Mouse (Mus musculus) cerebellum, adult (tissue): Measurements from ENCODE around the gene Maml3.

ENCODE experiments used
- ATAC-seq: cut with Nextera tagmentation; 2 replicates; pipeline ENCODE4 v1.9.2; 2017; ENCODE audit warnings: mild to moderate bottlenecking, moderate library complexity, mixed read lengths; ENCODE audit not compliant: insufficient number of reproducible peaks, low FRiP score, low TSS enrichment

The Maml3 gene

DNA sequence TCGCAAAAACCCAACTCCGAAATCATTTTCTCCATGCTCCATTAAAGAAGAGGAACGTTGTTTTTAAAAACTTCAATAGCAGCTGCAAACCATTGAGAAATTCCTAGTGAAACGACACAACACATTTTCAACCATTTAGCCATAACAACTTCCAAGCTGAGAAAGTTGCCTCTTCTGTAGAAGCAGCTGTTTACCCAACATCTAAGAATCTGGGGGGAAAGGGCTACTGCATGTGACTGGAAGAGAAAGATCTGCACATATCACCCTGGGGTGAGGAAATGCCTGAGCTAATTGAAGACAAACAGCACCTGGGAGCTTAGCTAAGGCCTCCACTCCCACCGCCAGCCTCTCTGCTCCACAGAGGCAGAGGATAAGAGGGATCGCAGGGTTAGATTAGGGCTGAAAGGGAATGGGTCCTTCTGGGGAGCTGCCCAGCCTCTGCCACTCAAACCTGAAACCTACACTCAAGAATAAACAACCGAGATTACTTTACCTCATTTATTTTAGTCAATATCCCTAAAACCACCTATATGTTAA is 13.5 kb downstream of the Maml3 start:
- ATAC-seq = no peak

DNA sequence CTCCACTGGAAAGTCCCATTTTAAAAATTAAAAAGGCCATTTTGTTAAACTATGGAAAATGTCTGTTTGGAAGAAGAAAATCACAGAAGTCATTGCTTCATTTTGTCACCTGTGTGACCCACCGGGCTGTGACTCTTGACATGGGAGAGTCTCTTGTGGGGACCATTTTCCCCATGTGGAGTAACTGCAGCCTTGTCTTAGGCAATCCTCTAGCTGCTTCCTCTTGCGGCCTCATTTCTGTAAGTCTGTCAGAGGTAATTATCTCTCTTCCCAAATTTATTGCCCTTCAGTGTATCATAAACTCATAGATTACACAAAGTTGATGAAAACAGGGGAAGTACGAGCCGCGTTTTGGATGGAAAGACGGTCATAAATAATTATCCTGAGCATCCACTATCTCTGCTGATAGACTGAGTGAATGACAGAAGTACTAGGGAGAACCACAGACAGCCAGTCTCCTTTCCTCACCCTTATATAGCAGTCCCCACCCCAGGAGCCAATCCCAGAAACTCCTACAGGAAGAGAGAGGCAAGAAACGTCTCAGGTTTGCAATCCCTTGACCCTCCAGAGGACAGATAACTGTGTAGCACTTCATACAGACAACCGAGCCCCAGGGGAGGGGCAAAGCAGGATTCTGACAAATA is 14.5 kb downstream of the Maml3 start:
- no peak for ATAC-seq

DNA sequence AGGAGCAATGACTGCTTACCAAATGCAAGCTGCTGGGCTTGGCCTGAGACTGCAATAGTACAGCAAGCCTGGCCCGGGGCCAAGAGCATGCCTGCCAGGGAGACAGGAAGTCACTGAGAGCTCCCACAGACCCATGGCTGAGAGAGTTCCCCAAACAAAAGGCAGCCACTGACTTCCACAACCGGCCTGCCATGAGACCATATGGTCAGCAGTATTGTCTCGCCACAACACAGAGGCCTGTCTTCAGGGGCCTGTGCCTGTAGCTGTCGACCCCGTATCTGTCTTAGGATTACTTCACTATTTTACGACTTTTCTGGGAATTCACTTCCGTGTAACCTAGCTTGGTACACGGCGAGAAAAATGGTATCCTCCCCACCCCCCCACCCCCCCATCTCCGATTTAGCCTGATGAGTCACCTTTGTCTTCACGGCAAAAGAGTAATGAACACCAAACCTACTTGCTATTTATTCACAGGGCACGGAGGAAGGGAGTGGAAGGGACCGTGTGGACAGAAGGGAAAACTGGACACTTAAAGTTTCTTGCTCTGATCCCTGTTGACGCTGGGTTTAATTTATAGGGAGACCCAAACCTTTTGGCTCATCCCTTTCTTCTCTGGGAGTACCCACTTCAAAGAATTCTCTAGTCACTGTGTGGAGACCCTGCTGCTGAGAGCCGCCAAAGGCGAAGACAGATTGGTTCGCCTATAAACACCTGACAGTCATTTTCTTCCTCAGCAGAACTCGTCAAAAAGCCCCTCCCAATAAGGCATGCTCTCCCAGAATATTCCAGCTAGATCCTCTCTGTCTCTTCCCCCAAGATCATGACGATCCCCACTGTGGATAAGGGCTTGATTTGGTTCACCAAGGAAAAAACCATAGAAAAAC is 16.2 kb downstream of the Maml3 start:
- ATAC-seq = peak; percentile 98

DNA sequence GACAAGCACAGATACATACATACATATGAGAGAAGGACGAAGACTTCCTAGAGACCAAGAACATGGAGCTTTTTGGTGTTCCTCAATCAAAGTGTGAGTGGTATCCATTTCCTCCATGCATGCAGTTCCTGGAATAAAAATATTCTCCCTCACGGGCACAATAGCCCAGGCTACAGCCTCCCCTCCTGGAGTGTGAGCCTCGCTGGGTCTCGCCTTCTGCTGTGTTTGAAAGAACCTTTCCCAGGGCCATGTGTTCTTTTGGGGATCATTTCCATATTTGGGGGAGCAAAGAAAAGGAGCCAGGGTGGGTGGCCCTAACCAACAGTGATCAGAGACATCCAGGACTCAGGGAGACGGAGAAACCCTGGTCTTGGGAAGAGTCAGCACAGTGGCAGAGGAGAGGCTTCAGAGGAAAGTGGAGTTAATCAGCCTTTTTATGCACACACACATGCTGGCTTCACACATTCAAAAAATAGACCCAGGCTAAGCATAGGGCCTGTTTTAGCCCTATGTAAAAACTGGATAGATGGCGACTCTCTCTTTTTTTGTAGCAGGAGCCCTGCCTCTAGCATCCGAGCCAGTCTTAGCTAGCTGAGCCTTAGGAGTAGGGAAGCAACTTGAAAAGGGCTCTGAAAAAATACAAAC is 17.1 kb downstream of the Maml3 start:
- peak; percentile 3; the same call in 1 of the 2 replicates for ATAC-seq

DNA sequence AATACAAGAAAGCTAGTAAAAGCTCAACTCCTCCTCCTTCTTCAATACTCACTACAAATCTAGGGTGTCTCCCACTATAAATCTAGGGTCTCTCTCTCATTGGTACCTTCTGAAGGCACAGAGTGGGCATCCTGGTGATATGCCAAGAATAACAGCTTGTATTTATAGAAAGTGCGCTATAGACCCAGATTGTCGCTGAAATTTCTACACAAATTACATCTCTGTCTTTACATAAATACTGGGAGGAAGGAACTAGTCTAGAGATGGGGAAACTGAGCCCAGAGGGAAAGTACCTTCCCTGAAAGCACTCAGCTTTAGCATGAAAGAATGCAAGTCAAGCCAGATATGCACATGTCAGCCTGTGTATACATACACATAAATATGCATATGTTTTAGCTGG is 26.1 kb downstream of the Maml3 start:
- ATAC-seq = no peak

DNA sequence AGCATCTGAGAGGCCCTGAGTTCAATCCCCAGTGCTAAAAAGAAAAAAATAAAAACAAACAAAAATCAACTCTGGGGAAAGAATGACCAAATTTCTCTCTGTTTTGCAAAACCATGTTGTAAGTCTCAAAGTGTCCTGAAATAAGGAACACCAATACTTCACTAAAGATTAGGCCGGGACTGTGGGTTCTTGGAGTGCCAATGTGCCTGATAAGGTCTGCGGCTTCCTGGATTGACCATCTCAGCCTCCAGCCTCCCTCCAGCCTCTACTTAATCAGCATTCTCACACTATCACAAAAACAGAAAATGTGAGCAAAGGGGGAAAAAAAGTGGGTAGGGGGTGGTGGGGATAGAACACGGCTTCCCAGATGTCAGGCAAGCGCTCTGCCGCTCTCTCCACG is 30.9 kb downstream of the Maml3 start:
- ATAC-seq = no peak

DNA sequence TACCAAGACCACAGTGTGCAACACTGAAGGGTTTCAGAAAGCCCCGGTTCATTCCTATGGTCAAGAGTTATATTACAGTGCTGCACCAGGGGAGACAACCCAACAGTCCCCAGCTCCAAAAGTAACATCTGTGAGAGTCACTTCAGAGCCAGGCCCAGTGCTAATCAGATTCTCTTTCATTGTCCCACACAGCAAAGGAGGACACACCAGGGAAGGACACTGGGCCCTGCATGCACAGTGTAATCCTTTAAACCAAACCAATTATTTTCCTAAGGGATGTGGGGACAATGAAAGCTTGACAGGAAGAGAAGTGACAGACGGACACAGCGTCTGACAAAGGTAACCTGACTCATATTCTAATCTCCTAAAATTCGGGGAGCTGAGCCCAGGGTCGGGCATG is 32.9 kb downstream of the Maml3 start:
- no peak for ATAC-seq

DNA sequence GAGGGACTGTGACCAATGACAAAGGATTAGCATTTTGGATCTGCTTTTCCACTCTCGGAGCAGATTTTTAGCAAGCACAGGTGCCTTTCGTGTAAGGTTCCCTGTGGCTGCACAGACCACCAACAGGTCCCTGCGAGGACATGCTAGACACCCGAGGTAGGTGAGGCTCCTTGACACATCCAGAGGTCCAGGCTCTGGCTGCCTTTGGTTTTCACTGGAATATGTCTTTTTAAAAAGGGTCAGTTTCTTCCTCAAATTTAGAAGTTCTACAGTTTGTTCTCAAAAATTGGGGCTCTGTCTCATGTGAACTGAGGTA is 34.8 kb downstream of the Maml3 start:
- no peak for ATAC-seq

DNA sequence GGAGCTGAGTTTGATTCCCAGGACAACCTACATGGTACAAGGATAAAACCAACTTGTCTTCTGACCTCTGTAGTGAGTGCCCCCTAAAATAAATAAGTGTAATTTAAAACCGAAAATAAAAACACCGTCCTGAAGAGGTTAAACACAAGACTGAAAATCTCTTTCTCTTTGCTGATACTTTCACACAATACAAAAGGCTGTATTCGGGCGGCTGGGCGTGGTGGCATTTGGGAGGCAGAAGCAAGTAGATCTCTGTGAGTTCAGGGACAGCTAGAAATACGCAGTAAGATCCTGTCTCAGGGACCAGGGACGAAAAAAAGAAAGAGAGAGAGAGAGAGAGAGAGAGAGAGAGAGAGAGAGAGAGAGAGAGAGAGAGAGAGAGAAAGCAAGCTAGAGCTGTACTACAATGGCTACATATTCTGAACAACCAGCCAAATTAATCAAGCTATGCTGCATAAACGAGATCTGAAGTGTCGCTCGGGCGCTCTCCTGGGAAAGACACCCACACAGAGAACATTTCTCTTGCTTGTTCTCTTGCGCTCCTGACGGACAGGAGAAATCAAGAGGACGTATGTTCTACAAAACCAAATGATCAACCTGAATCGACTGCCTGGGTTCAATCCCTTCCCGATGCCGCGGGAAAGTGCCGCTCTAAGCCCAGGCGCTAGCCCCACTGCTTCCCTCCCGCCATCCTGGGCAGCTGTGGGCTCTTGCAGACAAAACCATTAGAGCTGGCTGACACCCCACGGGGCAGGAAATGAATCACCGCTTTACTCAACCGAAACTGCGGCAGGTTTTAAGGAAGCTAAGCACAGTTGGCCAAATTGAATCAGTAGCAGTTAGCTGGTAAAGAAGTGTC is 35.3 kb downstream of the Maml3 start:
- peak; percentile 53 for ATAC-seq

DNA sequence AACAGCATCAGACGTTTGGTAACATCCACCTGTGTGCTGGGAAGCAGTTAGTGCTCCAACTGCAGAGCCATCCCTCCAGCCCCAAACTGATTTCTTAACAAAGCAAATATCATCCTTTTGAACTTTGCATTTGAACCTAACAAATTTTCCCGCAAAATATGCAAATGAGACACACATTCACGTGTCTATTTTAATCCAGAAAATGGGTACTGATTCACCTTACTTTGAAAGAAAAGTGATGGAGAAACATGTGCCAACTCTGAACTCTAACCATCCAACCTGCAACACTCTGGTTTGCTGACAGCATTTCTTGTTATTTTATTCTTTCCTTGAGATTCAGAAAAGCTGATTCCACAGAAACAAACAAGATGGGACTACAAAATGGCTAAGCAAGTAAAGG is 36.0 kb downstream of the Maml3 start:
- no peak for ATAC-seq

DNA sequence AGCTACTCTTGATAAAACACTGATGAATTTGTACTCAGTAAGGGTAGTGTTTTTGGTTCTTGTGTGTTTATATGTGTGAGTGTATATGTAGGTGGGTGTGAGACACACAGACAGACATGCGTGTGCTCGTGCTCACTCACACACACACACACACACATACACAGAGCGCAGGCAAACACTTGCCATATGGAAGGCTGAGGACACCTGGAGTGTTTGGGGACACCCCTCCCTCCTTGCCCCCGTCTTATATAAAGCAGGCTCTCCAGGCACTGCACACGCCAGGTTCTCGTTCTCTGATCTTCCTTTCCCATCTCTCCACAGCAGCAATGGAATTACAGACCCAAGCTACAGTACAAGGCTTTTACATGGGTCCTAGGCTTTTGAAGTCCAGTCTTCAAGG is 37.7 kb downstream of the Maml3 start:
- no peak for ATAC-seq

DNA sequence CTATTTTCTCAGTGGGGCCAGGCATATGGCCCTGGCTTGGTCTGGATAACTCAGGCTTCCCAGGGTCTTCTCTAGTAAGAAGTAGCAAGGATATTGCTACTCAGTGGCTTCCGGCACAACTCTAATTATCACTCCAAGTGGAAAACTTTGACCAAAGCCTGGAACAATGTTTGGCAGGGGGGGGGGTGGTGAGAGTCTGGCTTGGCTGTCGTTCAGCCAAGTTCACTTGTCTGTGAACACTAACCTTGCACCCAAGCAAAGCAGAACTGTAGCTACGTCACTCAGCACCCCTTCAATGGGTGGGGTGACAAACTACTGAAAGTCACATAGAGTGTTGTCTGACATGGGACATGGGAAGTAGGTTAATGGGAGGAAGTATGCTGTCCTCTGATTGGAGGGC is 38.7 kb downstream of the Maml3 start:
- no peak for ATAC-seq

DNA sequence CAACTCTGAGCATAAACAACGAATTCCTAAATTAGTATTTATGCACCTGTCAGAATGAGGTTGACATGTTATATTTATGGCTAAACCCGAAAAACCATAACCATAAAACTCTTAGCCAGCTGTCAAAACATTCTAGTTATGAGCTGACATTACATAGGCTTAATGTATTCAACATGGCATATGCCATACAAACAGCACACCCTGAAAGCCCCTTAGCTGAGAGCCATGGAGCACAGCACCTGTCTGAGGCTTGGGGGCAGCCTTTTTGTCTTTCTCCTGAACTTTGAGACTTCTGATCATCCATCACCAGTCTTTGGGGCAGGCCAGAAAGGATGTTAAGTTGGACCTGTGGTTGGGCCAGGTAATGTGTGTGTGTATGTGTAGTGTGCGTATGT is 41.6 kb downstream of the Maml3 start:
- no peak for ATAC-seq

DNA sequence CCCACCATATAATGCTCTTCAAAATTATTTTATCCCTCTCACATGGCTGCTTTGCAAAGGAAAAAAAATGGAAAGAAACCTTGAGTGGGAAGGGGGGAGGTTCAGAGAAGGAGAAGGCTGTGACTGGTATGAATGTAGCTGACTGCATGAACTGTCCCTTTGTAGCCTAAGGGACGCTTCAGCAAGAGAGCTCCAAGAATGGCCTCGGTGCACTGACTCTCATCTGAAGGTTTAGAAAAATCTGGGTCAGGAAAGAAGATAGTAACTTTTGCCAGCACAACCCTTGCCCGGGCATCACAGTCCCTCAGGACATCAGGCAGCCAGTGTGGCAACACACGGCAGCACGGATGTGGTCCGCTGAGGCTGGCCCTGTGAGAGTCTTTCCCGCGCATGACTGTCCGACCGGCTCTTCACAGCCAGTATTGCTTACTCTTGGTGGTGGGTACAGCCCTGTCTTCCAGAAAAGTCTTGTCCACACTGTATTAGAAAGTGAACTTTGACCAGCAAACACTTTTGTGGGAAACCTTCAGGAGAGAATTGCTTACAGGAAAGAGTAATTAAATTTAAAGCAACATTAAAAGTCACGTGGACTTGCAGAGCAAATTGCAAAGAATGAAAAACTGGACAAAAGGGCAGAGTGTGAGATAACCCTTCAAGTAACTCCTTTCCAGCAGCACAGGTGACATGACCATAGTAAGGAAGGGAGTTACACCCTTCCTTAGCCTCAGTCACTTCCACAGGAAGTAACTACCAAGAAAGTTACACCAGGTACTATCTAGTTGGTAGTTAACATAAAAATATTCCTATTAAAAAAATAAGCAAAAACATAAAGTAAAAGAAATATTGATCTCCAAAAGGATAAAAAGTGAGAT is 42.3 kb downstream of the Maml3 start:
- no peak for ATAC-seq

DNA sequence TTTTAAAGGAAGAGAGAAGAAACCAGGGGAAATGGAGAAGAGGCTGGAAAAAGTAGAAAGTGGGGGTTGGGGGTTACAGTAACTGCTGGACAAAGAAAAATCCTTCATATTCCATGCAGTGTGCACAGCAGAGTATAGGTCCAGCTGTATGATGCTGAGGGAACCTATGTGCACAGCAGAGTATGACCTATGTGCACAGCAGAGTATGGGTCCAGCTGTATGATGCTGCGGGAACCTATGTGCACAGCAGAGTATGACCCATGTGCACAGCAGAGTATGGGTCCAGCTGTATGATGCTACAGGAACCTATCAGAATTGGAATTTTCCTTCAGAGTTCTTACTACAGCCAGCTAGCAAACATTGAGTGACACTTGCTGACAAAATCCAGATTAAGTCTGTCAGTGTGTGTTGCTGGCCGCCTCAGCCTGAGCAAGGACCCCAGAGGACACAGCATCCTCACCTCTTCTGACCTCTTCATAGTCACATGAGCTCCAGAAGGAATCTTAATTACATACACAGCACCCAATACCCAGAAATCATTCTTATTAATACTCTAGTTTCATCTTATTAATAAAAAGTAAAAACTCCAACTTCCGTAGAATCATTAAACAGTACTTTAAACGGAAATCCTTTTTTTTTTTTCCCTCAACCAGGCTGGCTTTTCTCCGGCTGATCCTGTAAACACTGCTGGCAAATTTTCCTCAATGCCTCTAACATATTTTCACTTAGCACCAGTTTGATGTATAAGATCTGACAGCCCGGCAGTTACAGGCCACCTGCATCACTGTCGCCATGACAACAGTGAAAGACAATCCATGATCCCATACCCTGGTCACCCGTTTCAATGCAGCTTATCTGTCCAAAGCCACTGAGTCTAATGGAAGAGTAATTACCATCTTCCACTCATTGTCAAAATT is 43.1 kb downstream of the Maml3 start:
- ATAC-seq = peak; percentile 73

DNA sequence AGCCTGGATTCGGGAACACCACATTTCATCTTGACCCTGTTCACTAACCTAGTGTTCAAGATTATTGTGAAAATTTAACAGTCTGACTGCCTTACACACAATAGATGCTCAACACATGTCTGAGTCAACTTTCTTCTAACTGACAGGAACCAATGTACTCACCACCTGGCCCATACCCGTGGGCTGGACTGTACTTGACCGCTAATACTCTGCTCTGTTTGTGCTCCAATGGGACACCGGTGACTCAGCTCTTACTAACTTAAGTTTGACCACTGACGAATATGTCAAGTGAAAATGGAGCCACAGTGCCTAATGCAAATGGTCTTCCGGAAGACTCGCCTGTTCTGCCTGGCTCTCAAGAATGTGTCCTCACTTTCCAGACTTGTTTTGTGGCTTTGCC is 44.0 kb downstream of the Maml3 start:
- no peak for ATAC-seq

DNA sequence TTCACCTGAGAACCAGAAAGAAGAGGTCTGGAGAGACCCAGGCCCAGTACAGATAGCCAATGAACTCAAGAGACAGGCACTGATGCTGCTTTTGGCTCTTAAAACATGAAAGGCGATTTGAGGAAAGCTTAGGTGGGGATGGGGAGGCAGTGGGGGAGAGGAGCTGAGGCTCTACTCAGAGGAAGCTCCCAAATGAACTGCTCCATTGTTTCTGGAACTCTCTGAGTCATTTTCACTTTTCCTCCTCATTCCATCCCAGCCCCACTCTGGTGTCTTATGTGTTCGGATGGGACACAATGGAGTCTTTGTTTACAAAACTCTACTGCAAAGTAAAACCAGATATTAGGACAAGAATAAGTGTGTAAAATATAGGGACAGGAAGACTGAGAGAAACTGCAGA is 53.1 kb downstream of the Maml3 start:
- no peak for ATAC-seq

DNA sequence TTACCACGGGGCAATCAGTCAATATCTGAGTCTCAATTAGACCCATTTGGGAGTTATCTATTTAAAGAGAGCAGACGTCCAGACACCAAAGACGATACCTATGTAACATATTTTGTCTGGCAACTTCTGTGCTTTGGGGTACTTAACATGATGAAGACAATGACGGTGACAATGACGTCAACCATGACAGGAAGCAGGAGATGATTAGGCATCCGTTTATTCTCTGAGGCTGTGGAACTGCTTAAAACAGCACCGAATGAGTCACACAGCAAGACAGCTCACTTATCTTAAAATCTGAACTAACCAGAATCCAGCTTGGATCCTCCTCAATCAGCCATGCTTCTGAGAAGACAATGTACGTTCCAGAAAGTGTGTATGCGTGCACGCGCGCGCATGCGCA is 56.8 kb downstream of the Maml3 start:
- no peak for ATAC-seq

DNA sequence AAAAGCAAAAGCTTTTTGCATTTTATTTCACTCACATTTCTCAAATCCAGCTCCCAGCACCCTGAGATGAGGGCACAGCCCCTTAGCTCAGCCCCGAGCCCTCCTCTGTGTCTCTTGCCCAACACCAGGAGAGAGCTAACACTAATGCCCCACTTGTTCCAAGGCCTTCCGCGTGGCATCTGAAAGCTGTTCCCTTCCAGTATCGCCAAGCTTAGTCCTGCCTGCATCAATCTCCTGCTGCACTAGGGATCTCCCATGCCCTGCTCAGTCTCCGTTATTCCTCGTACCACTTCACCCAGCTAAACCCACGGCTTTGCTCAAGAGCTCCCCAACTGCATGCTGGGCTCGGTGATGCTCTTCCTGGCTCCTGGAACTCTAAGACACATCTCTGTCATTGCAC is 57.3 kb downstream of the Maml3 start:
- ATAC-seq = no peak
